Mouse (Mus musculus) adrenal gland, postnatal 14 days (tissue): Measurements from ENCODE around the gene Cts7. TPM values are rescaled to one million over a fixed set of nuclear protein-coding genes. Genes with fewer than 3 reads are reported as not detected.

Source experiments
- DNase-seq: peaks from one replicate; pipeline ENCODE4 v3.0.0; 2021; ENCODE audit warnings: mixed read lengths
- long read RNA-seq, 2 experiments: library from polyadenylated mRNA; stranded (forward); transcript quantifications; one replicate each; pipeline ENCODE4 v2.0.0; 2021
- microRNA-seq, 2 experiments: library from miRNA; unstranded; fragments of <30 nt; microRNA quantifications; one replicate each; pipeline ENCODE4 v1.2.0; 2021
- total RNA-seq: library from RNA; stranded (reverse); gene quantifications from 2 replicates; pipeline ENCODE4 v1.2.3, GENCODE M21; 2021

Cts7 gene
- total RNA-seq, result not detected in 2 replicates
- long read RNA-seq, experiment 1, result 0 reads
- long read RNA-seq, experiment 2, result 0 reads

DNA sequence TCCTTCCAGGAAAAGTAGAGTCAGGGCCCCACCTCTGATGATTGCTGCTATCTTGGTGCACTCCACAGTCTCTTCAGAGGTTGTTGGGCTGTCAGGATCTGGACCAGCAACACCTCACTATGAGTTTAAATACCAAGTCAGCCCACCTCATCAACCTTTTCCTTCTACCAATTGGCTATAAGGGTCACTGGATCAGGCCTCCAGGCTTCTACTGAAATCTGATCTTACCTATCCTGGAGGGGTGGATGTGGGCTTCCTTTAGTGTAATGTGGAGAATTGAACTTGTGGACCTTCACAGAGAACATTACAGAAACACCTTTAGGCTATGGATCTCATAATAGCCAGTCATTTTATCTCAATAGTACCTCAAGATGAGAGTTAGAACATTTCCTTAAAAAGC is at the start of gene Cts7:
Cts7 (minus strand) TSS at position 101 of the 400 bp plus-strand sequence.
- DNase-seq, result no peak

Small RNA genes within 50 kb of the gene (microRNA-seq; reads per million reads assigned to microRNA genes)
- 0 reads per million in 2 experiments for gene Gm27704

Other genes starting within 250 kb of the Cts7 start
- not detected in 2 replicates for gene Ctsr, start 193.9 kb downstream of the Cts7 start, total RNA-seq
- gene Cts6, start 154.8 kb downstream of the Cts7 start, total RNA-seq, result not detected in 2 replicates
- not detected in 2 replicates for gene Cts8, start 102.8 kb downstream of the Cts7 start, total RNA-seq
- gene Gm49398, start 69.4 kb downstream of the Cts7 start, total RNA-seq, result not detected in 2 replicates
- gene Ctsm, start 183.6 kb upstream of the Cts7 start, total RNA-seq, result not detected in 2 replicates
- gene Gm49352, start 210.0 kb upstream of the Cts7 start, total RNA-seq, result not detected in 2 replicates
- not detected in 2 replicates for gene Cts3, start 211.9 kb upstream of the Cts7 start, total RNA-seq